Mouse (Mus musculus) liver, adult (tissue): ENCODE results near the gene Rflna.

Source experiments
- GATA4 ChIP-seq: IDR thresholded peaks from 2 replicates; pipeline ENCODE4 v1.6.1; 2014; ENCODE audit warnings: mild to moderate bottlenecking, low read length; ENCODE audit not compliant: insufficient replicate concordance

Rflna gene

DNA sequence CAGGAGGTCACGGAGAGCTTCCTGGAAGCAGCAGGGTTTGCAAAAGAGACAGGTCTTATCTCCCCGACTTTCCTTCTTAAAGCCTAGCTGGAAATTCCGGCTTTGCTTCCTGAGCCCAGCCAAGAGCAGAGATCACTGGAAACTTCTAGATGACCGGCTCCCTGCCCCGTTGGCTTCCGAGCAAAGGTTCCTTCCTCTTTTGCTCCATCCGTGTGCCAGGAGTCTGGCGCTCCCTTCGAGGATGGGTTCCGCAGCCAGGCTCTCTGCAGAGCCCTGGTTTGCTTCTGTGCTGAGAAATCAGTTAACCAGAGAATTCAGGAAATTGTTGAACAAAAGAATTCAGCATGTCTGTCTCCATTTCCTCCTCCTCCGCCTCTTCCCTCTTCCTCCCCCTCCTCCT, 10.1 kb upstream of the Rflna start:
- peak; percentile 94 for TF ChIP-seq GATA4

GRCm38 (mm10) chr5:124996816-124997215, 6.2 kb upstream of the Rflna start:
- TF ChIP-seq GATA4, result no peak

- no peak for TF ChIP-seq GATA4
Observed at GRCm38 (mm10) chr5:124997913-124998312, 5.1 kb upstream of the Rflna start.

DNA sequence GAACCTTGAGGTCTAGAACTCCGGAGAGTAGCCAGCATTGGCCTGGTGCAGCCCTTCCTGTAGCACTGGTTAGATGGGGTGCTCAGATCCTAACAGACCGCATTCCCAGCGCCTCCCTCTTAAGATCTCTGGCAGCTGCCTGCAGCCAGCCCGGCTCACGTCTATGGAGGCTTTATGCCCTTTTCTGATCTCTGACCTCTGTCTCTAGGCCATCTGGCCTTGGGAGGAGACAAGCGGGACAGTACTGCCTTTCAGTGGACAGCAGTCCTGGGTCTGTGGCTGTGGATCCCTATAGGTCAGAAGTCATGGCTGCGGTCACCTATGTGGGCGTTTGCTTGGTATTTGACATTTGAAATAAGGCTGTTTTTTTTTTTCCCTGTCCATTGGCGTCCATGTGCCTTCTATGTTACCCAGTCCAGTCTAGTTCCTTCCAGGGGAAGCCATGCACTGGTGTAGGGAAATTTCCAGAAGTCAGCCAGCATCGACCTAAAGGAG, 2.2 kb upstream of the Rflna start:
- TF ChIP-seq GATA4, result no peak

- TF ChIP-seq GATA4, result no peak
Observed at GRCm38 (mm10) chr5:125003873-125004255, 843 bp downstream of the Rflna start.

DNA sequence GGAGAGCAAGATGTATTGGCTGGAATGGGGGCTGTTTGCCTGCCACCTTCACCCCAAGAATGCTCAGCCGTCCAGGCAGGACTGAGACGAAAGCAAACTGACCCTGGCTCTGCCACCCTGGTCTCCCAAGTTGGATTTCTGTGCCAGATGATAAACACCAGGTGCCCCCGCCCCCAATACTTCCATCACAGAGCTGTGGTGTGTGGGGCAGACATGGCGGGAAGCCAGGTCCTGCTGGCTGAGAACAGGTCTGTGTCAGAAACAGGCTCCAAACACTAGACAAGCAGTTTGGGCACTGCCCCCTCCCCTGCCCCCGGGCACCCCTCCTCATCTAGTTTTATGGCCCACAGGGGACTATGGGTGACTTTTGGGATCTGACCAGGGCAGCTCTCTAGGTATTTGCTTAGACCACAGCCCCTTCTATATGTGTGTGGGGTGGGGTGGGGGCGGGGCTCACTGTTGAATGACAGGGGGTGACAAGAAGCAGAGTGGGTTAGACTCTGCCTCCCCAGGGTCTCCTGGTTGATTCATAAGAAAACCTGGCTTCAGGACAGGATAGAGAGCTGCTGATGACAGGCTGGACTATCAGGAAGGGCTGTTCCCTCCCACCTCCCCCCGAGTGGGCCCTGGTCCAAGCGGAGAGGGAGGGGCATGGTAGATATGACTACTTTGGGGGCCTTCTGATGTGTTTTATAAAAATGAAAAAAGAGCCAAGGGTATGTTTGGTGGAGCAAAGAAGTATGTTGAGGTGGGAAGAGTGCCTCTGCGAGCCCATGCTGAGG, 3.0 kb downstream of the Rflna start:
- TF ChIP-seq GATA4, result no peak

- no peak for TF ChIP-seq GATA4
Observed at GRCm38 (mm10) chr5:125006896-125007295, 3.9 kb downstream of the Rflna start.

GRCm38 (mm10) chr5:125011166-125011565, 8.1 kb downstream of the Rflna start:
- no peak for TF ChIP-seq GATA4

DNA sequence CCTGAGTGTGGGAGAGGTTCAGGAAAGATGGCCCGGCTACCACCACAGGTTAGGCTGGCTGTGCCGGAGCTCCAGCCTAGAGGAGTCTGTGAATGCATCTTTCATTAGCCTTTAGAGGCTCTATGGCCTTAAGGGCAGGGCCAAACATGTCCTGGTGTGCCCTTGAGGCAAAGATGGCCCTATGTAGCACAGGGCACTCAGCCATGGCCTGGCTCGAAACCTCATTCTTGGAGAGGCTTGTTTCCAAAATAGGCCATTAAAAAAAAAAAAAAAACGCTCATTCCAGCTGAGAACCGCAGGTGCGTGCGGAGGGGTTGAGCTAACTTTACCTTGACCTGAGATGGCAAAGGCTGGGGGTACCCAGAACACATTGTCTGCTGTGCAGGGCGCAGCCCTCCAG, 8.6 kb downstream of the Rflna start:
- TF ChIP-seq GATA4, result no peak

DNA sequence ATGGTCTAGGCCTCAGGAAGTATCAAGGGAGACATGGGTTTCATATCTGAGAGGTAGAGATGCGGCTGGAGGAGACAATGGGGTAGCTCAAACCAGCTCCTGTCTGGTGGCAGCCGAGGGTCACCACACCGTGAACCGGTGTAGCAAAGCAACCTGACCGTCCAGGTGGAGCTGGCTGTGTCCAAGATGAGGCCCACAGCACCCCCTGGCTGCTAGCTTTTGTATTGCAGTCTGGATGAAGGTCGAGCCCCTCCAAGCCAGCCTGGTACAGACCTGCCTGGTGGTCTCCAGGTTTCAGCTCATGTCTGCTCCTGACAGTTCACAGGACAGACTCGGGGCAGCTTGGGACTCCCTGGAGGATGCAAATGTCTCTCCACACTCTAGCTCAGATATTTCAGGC, 11.5 kb downstream of the Rflna start:
- no peak for TF ChIP-seq GATA4

DNA sequence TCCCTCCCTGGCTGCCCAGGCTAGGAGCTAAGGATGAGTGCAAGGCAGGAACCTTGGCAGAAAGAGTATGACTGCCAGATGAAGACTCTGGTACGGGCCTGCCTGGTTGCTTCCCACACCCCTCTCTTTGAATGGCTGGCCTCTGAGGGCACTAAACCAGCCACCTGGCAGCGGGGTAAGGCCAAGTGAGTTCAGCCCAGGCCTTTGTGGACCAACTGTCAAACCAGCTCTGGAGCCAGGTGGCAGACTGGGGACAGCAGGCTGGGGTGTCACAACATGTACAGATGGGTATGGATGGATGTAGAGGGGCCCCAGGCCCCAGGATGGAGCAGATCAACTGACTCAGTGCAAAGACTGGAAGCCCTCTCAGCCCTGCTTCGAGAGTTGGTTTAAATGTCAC, 12.0 kb downstream of the Rflna start:
- TF ChIP-seq GATA4, result no peak

- TF ChIP-seq GATA4, result no peak
Observed at GRCm38 (mm10) chr5:125015576-125015975, 12.6 kb downstream of the Rflna start.

DNA sequence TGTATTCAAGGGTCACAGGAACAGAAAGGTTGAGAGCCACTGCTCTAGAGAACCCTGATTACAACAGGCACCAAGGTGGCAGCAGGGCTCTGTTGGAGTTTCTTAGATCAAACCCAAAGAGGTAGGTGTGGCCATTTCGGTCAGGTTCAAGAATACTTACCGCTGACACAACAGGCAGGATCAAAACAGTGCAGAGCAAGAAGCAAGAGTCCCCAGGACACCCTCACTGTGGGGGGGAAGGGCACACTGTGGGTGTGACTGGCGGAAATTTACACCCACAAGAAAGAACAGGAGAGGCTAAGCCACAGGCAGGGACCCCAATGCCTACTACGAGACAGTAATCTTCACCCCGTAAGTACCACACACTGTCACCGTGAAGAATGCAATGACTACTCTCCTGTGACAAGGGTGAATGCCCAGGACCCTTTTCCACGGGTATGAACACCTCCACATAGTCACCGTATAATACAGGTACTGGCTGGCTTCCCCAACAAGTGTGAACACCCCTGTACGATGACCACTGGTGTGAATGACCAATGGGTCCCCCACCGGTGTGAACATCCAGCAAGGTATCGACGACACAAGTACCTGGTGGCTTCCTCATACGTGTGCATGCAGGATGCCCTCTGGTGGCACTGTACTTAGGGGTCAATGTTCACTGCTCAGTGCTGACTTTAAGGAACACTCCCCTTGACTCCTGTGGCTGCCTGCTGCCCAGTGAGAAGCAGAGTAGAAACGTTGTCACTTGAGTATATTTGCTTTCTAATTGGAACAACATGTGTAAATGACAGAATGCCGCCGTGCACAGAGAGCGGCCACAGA, 13.6 kb downstream of the Rflna start:
- no peak for TF ChIP-seq GATA4

- TF ChIP-seq GATA4, result no peak
Observed at GRCm38 (mm10) chr5:125017332-125017731, 14.3 kb downstream of the Rflna start.

DNA sequence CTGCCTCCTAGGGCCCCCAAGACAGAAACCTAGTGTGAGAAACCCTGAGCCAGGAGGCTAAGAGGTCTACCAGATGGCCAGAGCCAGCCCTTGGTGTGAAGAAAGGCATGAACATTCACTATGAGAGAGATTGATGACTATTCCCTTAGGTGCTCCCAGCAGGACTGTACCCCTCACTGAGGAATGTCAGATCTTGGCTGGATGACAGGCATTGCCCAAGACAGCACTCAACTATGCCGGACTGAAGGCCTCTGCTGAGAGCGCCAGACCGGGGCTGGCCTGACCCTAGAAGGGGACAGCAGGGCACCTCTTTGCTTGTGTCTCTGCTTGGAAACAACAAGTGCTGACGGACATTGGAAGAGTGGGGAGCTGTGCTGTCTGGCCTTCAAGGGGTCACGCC, 16.1 kb downstream of the Rflna start:
- no peak for TF ChIP-seq GATA4

DNA sequence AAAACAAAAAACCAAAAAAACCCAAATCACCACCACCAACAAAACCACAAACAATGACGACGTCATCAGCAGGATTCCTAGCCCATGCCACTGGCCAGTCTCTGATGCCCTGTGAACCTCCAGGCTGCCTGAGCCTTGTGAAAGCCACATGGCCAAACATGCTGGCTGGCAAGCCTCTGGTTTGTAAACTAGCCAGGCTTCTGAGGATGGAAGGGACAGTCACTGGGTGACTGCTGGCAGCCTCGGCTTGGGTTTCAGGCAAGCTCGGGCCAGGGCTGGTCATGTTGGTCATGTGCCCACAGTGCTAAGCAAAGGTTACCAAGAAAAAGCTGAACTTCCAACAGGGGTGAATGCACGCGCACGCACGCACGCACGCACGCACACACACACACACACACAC, 18.3 kb downstream of the Rflna start:
- TF ChIP-seq GATA4, result no peak
